Mouse (Mus musculus): Measurements from ENCODE around the gene Agpat1. TPM values are rescaled to one million over a fixed set of nuclear protein-coding genes. Genes with fewer than 3 reads are reported as not detected.

Agpat1 gene
- total RNA-seq (2015; ENCODE audit: low replicate concordance) (12.6 and 17.3 TPM in 2 replicates), total RNA-seq (2017; ENCODE audit: low replicate concordance) (8.0 and 10.3 TPM in 2 replicates)

DNA sequence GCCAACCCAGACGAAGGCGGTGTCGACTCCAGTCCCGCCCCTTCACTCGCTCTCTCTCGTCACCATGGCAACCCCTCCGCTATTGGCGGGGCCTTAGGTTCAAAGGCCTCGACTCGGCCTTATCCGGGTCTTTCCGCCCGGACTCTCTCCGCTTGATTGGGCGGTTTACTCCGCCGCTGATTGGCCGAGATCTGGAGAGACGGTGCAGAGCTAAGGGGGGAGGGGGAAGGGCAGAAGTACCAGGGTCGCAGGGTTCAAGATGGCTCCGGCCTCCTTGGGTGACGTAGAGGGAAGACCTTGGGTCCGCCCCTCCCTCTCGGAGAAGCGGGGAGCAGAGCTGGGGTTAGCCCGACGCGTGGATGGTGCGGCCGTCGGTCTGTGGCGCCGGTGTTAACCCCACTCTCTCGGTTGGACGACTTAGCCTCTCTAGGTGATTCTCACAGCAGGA, at the start of gene Agpat1:
Gene Agpat1 (plus strand): TSS at position 202 of the 448 bp plus-strand sequence.
- peak; percentile 71 for ATAC-seq (replicated peaks; ENCODE audit: low FRiP score, poor library complexity, severe bottlenecking)

DNA sequence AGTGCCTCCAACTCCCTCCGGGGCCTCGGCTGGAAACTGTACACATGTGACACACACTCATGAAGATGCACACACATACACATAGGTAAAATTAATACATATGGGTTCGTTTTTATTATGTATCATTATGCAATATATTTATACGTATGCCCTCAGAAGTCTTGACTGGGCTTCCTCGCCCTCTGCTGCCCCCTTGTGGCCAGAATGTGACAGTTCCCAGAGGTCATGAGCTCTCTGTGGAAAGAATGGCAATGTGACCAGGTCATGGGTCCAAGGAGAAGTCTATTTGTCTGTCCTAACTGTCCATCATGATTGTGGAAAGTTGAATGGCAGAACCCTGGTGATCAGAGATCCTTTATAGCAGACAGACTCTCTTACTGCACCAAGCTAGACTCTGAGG, 48.6 kb upstream of the Agpat1 start:
- peak; percentile 64; the same call in 1 of the 2 replicates for ATAC-seq (replicated peaks; ENCODE audit: low FRiP score, poor library complexity, severe bottlenecking)

DNA sequence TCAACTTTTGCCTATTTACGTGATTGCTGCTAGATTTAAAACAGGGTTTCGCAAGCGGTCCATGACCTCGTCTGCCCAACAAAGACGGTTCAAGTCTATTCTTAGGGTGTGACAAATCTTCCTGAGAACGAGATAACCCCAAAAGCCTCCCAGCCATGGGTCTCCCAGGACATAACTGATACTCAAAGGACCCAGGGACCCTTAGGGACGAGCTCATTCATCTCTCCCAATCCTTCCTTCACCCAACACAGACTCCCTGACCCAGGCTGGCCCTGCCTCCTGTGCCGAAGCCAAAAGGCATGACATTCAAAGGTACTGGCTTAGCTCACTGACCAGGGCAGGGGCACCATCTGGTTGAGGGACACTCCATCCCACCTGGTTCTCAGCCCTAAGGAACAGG, 47.7 kb upstream of the Agpat1 start:
- ATAC-seq (replicated peaks; ENCODE audit: low FRiP score, poor library complexity, severe bottlenecking), result no peak

DNA sequence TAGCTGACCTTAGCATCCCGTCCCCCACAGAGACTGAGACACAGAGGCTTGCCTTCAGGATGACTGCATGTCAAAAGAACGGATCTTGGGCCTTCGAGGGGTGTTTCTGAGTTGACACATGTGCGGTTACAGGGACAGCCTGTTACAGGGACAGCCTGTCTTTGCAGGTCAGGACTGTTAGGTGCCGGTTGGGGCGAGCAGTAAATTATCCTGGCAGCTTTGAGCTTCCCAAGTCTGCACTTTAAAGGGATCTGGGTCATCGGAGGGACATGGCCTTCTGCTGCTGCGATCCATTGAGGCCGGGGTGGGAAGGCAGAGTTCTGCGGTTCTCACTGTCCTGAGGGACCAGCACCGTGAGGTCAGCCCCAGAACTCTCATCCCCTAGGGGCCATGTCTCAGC, 46.7 kb upstream of the Agpat1 start:
- ATAC-seq (replicated peaks; ENCODE audit: low FRiP score, poor library complexity, severe bottlenecking), result no peak

DNA sequence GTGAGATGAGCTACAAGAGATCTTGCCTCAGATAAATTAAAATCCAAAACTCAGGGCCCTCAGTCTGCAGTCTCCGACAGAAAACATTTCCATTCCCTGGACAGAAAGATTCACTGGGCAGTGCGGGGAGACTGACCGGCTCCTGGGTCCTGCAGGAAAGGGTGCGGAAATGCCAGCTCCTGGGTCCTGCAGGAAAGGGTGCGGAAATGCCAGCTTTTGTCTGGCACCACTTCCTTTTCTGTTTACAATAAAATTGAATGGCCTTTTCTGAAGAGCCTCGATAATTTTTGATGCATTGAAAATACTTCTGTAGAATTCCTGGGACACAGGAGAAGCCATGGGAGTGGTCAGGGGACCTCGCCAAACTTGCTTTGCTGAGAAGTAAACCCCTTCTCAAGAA, 44.9 kb upstream of the Agpat1 start:
- ATAC-seq (replicated peaks; ENCODE audit: low FRiP score, poor library complexity, severe bottlenecking), result no peak

DNA sequence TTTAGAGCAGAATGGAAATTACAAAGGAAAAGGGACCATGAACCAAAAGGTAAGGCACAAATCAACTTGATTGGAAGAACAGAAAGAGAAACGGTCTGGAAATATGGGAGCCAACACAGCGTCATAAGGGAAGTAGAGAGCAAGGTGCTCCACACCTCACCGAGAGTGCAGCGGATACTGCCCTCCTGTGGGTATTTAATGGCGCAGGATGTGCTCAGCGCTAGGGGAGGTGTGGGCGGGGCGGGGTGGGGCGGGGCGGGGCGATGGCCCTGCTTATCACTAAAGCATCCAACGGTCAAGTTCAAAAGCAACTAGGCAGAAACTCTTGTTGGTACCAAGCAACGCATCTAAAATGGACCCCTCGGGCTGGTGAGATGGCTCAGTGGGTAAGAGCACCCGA, 44.2 kb upstream of the Agpat1 start:
- ATAC-seq (replicated peaks; ENCODE audit: low FRiP score, poor library complexity, severe bottlenecking), result no peak

DNA sequence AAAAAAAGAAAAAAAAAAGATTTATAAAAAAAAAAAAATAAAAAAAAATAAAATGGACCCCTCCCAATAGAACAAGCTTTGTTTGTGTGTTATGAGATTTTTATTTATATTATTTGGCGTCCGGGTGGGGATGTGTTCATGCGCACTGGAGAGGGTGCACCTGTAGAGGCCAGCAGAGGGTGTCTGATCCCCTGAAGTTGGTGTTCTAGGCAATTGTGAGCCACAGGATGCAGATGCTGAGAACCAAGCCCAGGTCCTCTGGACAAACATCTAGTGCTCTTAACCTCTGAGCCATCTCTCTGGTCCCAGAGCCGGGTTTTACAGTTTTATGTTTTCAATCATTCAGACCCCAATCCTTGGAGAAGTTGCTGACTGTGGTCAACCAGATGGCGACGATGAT, 43.6 kb upstream of the Agpat1 start:
- ATAC-seq (replicated peaks; ENCODE audit: low FRiP score, poor library complexity, severe bottlenecking), result no peak

DNA sequence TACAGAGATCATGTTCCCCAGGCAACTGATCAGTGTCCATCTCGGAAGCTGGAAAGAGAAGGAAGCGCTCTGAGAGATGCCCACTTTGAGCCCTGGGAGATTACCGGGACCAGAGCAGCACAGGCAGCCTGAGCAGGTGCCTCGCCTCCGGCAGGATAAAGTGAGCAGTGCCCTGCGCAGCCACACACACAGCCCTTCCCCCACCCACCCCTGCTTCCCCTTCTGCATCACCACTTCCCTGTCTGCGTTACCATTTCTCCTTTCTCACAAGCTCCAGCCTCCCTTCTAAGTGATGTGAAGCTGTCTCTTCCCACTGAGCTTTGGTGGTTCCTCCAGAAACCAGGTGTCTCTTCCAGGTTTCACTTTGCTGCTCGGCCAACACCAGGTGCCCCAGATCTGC, 42.9 kb upstream of the Agpat1 start:
- ATAC-seq (replicated peaks; ENCODE audit: low FRiP score, poor library complexity, severe bottlenecking), result no peak

DNA sequence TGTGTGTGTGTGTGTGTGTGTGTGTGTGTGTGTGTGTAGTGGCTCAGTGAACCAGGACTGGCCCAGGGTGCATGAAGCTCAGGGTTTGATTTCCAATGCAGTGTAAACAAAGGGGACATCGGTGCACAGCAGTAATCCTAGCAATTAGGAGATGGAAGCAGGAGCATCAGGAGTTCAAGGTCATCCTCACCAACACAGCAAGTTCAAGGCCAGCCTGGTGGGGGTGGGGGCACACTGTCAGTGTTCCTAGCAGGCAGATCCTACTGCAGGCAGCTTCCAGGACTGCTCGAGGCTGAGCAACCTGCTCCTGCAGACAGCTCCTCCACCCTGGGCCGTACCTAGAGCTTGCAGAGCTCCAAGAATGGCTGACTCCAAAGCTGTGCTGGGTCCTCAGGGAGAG, 41.5 kb upstream of the Agpat1 start:
- ATAC-seq (replicated peaks; ENCODE audit: low FRiP score, poor library complexity, severe bottlenecking), result no peak

DNA sequence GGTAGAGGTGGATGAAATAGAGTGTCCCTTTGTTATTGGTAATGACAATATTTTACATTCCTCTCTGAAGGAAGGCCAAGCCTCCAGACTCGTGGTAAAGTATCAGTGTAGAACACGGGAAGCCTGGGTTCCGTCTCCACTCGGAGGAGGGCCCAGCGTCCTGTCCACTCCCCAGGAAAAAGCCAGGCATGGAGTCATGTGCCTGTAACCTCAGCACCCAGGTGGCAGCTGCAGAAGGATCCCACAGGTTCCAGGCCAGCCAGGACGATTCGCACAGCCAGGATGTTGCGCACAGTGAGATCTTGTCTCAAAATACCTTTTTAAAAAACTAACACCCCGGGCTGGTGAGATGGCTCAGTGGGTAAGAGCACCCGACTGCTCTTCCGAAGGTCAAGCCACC, 40.7 kb upstream of the Agpat1 start:
- no peak for ATAC-seq (replicated peaks; ENCODE audit: low FRiP score, poor library complexity, severe bottlenecking)

DNA sequence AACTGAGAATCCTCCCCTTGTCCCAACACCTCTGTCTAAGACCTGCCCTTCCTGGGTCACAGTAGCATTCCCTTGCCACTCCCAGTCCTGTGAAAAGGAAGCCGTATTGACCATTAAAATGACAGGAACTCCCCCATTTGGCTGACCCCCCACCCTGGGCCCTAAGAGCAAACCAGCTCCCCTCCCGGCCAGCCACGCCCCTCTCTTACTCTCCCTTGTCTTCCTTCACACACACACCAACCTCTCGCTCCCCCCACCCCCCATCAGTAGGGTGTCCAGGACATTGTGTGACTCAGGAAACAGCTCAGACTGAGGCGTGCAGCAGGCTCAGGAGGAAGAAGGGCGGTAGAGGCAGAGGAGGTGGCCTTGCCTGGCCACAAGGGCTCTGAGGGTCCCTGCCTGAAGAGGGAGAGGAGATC, 40.0 kb upstream of the Agpat1 start, which contains the start of gene Notch4:
Gene Notch4 (plus strand): TSS at position 266 of the 419 bp plus-strand sequence.
- no peak for ATAC-seq (replicated peaks; ENCODE audit: low FRiP score, poor library complexity, severe bottlenecking)

DNA sequence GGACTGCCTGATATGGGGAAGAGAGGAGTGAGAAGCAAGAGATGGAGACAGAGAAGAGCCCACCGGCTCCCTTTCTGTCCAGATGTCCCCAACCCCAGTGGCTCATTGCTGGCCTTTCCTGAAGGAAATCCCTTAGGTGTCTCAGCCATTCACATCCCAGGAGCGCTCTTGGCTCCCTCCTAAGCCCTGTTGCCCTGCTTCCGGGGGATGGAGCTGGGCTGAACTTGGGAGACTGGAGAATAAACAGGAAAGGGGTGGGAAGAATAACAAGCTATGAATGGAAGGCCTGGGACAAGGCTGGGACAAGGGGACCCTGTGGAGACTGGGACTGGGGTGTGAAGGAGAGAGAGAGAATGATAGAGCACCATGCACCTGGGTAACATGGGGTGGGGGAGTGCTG, 39.3 kb upstream of the Agpat1 start:
- no peak for ATAC-seq (replicated peaks; ENCODE audit: low FRiP score, poor library complexity, severe bottlenecking)

DNA sequence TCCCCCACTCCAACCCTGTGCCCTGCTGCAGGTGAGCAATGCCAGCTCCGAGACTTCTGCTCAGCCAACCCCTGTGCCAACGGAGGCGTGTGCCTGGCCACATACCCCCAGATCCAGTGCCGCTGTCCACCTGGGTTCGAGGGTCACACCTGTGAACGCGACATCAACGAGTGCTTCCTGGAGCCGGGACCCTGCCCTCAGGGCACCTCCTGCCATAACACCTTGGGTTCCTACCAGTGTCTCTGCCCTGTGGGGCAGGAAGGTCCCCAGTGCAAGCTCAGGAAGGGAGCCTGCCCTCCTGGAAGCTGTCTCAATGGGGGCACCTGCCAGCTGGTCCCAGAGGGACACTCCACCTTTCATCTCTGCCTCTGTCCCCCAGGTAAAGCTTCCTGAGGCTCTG, 36.8 kb upstream of the Agpat1 start:
- no peak for ATAC-seq (replicated peaks; ENCODE audit: low FRiP score, poor library complexity, severe bottlenecking)

DNA sequence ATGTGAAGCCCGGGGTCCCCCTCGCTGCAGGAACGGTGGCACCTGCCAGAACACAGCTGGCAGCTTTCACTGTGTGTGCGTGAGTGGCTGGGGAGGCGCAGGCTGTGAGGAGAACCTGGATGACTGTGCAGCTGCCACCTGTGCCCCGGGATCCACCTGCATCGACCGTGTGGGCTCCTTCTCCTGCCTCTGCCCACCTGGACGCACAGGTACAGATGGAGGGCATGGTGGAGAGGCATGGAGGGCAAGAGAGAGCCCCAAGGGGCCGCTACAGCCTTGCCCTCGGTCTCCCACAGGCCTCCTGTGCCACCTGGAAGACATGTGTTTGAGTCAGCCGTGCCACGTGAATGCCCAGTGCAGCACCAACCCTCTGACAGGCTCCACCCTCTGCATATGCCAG, 35.6 kb upstream of the Agpat1 start:
- no peak for ATAC-seq (replicated peaks; ENCODE audit: low FRiP score, poor library complexity, severe bottlenecking)

DNA sequence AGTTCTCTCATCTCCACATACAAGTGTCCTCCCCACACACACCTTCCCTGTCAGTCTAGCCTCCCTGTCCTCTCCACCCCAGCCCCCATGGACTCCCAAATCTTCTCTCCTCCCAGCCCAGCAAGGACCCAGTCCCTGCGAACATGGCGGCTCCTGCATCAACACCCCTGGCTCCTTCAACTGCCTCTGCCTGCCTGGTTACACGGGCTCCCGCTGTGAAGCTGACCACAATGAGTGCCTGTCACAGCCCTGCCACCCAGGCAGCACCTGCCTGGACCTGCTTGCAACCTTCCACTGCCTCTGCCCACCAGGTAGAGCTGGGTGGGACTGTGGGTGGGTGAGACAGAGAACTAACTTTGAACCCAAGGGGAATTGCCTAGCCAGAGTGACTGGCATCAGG, 34.1 kb upstream of the Agpat1 start:
- ATAC-seq (replicated peaks; ENCODE audit: low FRiP score, poor library complexity, severe bottlenecking), result no peak

DNA sequence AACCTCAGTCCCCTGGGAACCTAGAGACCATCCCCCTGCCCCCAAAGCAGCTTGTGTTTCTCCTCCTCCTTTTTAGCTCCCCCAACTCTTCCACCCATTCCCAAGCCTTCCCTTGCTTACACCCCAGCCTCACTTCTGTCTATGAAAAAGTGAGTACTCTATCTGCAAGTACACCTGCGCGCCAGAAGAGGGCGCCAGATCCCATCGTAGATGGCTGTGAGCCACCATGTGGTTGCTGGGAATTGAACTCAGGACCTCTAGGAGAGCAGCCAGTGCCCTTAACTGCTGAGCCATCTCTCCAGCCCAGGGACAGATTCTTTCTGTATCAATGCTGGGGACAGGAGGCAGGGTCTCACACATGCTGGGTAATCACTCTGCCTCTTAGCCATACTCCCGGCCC, 32.2 kb upstream of the Agpat1 start:
- ATAC-seq (replicated peaks; ENCODE audit: low FRiP score, poor library complexity, severe bottlenecking), result peak; percentile 36; the same call in 1 of the 2 replicates

DNA sequence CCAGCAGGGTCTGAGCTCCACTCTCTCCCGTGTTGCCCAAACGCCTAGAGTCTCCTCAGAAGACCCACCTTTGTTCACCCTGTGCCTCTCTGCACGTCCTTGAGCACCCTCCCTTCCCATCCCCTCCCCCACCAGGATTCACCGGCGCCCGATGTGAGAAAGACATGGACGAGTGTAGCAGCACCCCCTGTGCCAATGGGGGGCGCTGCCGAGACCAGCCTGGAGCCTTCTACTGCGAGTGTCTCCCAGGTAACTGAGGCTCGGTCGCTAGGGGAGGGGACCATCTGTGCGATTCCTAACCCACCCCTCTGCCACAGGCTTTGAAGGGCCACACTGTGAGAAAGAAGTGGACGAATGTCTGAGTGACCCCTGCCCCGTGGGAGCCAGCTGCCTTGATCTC, 31.7 kb upstream of the Agpat1 start:
- ATAC-seq (replicated peaks; ENCODE audit: low FRiP score, poor library complexity, severe bottlenecking), result no peak

DNA sequence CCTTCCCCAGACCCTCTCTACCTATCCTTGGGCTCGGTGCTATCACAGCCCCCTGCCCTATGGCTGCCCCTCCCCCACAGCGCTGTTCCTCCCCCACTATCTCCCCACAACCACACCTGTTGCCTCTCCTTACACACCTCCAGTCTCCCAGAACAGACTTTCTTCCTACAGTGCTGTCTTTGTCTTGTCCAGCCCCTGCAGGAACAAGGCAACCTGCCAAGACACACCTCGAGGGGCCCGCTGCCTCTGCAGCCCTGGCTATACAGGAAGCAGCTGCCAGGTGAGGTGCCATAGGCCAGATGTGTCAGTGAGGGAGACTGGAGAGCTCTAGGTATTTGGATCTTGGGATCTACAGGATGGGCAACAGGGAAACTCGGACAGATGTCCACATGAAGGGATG, 27.5 kb upstream of the Agpat1 start:
- no peak for ATAC-seq (replicated peaks; ENCODE audit: low FRiP score, poor library complexity, severe bottlenecking)

DNA sequence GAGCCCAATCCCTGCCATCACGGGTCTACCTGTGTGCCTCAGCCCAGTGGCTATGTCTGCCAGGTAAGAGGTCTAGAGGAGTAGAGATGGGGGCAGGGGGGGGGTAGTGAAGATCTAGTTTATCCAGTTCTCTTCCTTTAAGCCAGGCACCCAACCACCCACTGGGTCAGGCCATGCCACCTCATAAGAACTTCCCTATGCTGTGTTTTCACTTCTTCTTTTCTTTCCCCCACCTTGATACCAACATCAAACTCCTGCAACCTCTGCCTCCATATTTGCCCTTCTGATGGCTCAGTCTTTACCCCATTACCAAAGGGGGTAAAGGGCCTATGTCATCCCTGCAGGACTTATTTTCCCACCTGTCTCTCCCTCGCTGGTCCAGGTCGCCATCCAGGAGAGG, 26.0 kb upstream of the Agpat1 start:
- no peak for ATAC-seq (replicated peaks; ENCODE audit: low FRiP score, poor library complexity, severe bottlenecking)

DNA sequence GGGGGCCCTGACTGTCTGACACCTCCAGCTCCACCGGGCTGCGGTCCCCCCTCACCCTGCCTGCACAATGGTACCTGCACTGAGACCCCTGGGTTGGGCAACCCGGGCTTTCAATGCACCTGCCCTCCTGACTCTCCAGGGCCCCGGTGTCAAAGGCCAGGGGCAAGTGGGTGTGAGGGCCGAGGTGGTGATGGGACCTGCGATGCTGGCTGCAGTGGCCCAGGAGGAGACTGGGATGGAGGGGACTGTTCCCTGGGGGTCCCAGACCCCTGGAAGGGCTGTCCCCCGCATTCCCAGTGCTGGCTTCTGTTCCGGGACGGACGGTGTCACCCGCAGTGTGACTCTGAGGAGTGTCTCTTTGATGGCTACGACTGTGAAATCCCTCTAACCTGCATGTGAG, 21.5 kb upstream of the Agpat1 start:
- ATAC-seq (replicated peaks; ENCODE audit: low FRiP score, poor library complexity, severe bottlenecking), result no peak

DNA sequence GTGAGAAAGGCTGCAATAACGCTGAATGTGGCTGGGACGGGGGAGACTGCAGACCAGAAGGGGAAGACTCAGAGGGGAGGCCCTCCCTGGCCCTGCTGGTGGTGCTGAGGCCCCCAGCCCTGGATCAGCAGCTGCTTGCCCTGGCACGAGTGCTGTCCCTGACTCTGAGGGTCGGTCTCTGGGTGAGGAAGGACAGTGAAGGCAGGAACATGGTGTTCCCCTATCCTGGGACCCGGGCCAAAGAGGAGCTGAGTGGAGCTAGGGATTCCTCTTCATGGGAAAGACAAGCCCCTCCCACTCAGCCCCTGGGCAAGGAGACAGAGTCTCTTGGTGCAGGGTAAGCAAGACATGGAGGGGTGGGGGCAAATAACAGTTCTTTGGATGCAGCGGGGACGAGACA, 20.7 kb upstream of the Agpat1 start:
- no peak for ATAC-seq (replicated peaks; ENCODE audit: low FRiP score, poor library complexity, severe bottlenecking)

DNA sequence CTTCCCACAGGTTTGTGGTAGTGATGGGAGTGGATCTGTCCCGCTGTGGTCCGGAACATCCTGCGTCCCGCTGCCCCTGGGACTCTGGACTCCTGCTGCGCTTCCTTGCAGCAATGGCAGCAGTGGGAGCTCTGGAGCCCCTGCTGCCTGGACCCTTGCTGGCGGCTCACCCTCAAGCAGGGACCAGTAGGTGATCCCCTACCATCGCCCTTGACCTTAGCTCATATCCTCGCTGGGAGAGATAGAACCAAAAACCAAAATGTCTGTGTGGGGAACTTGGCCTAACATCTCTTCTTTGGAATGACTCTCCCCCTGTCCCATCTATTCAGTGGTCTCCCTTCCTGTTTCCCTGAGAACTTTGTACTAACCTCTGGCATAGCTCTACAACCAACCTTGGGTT, 20.2 kb upstream of the Agpat1 start:
- no peak for ATAC-seq (replicated peaks; ENCODE audit: low FRiP score, poor library complexity, severe bottlenecking)

DNA sequence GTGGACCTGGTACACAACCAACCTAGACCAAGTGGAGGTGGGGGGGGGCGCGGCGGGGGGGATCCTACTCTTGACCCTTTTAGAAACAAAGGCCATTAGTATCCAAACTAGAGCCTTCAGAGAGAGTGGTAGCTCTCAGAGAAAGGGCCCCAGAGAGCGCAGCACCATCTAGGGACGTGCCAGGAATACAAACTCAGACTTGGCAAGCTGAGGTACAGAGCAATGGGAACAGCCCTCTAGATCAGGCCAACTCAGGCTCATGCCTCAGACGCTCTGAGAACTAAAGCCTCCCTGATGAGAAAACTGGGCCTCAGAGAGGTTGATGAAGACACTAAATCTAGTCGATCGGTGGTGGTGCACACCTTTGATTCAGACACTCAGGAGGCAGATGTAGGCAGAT, 18.9 kb upstream of the Agpat1 start:
- no peak for ATAC-seq (replicated peaks; ENCODE audit: low FRiP score, poor library complexity, severe bottlenecking)

All from erythroid progenitor cell, adult 5-6 weeks (primary cell).